Mouse (Mus musculus) heart, postnatal 0 days (tissue): Measurements from ENCODE around the gene Sdf2l1.
A peak's percentile ranks its signal among the peaks of the same experiment; 100 is the strongest.

ENCODE experiments used
- CTCF ChIP-seq: IDR thresholded peaks from 2 replicates; pipeline ENCODE4 v1.5.1; 2016; ENCODE audit warnings: antibody characterized with exemption, control low read depth, low read depth
- EP300 ChIP-seq: IDR thresholded peaks from 2 replicates; pipeline ENCODE4 v1.6.1; 2016; ENCODE audit warnings: antibody characterized with exemption, low read depth

DNA sequence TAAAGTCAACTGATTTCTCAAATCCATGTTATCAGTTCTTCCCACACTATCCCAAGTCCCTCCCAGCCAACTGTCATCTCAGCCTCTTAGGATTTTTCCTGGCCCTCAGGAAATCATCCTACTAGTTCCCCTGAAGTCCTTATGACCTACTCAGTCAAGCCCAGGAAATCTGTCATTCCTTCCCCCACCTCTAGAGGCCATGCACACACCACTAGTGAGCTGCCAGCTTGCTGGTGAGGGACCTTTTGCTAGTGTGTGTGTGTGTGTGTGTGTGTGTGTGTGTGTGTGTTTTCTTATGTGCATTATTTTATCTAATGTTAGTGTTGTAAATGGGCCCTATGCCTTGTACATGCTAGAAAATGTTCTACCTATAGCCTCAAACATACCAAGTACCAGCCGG is 4.9 kb downstream of the Sdf2l1 start:
- TF ChIP-seq EP300 (no peak), CTCF (peak; percentile 77)
